Mouse (Mus musculus) limb, embryonic 14.5 days (tissue): ENCODE measurements around the gene Fam207a. TPM values are rescaled to one million over a fixed set of nuclear protein-coding genes. Genes with fewer than 3 reads are reported as not detected.
A peak's percentile ranks its signal among the peaks of the same experiment; 100 is the strongest.

Experiments used
- ATAC-seq: fragments of 200-750 bp; cut with Nextera tagmentation; 2 replicates; pipeline ENCODE4 v1.8.0; 2017; ENCODE audit warnings: low read depth, moderate number of reproducible peaks, moderate TSS enrichment; ENCODE audit not compliant: low FRiP score
- DNase-seq: peaks from one replicate; pipeline ENCODE4 v3.0.0-alpha.2; 2015; ENCODE audit warnings: low spot score
- H3K27ac ChIP-seq: fragments of 300-500 bp; sonication (generic); replicated peaks from 2 replicates; pipeline ENCODE4 v1.5.1; 2014; ENCODE audit warnings: low read depth, mild to moderate bottlenecking, low read length, moderate library complexity, mixed read lengths
- H3K27me3 ChIP-seq: fragments of 300-500 bp; sonication (generic); 2 replicates; pipeline ENCODE4 v1.6.1; 2014; ENCODE audit warnings: low read length, mixed read lengths; ENCODE audit not compliant: control insufficient read depth, insufficient read depth
- H3K36me3 ChIP-seq: fragments of 300-500 bp; sonication (generic); 2 replicates; pipeline ENCODE4 v1.6.1; 2014; ENCODE audit warnings: mild to moderate bottlenecking, low read length, moderate library complexity, mixed read lengths; ENCODE audit not compliant: control insufficient read depth, insufficient read depth
- H3K4me1 ChIP-seq: fragments of 300-500 bp; sonication (generic); 2 replicates; pipeline ENCODE4 v1.6.1; 2014; ENCODE audit warnings: antibody characterized with exemption, low read length, mixed read lengths; ENCODE audit not compliant: control insufficient read depth, insufficient read depth
- H3K4me2 ChIP-seq: fragments of 300-500 bp; sonication (generic); replicated peaks from 2 replicates; pipeline ENCODE4 v1.6.1; 2014; ENCODE audit warnings: low read depth, mild to moderate bottlenecking, low read length, moderate library complexity; ENCODE audit not compliant: severe bottlenecking
- H3K4me3 ChIP-seq: fragments of 300-500 bp; sonication (generic); replicated peaks from 2 replicates; pipeline ENCODE4 v1.5.1; 2014; ENCODE audit warnings: low read length
- H3K9ac ChIP-seq: fragments of 300-500 bp; sonication (generic); 2 replicates; pipeline ENCODE4 v1.6.1; 2014; ENCODE audit warnings: mild to moderate bottlenecking, low read depth, low read length, moderate library complexity; ENCODE audit not compliant: severe bottlenecking
- H3K9me3 ChIP-seq: fragments of 300-500 bp; sonication (generic); 2 replicates; pipeline ENCODE4 v1.6.1; 2016; ENCODE audit warnings: low read length; ENCODE audit not compliant: control insufficient read depth
- POLR2A ChIP-seq: fragments of 200-500 bp; IDR thresholded peaks from 2 replicates; pipeline ENCODE4 v1.8.0; 2012; ENCODE audit warnings: inconsistent platforms, mild to moderate bottlenecking, moderate library complexity, borderline replicate concordance; ENCODE audit not compliant: insufficient read depth, insufficient read length; ENCODE audit errors: extremely low read depth
- WGBS: fragments of 180-500 bp; shearing (Covaris S2); extraction: QIAGEN DNeasy Blood & Tissue Kit; methylation state at CpG from one replicate; pipeline ENCODE4 v1.1.7; 2014; 5-methylcytosine and 5-hydroxymethylcytosine counted together
- polyA plus RNA-seq, 2 experiments: library from polyadenylated mRNA; depleted of rRNA in 1 of 2; stranded (reverse) in 1 of 2; unstranded in 1 of 2; fragments of >200 nt; fragmentation: Nextera tagmentation in 1 of 2; extraction: Ambion mirVana in 1 of 2; gene quantifications; 2 replicates each; pipeline versions ENCODE4 v1.2.1 to v1.2.3; 2012 to 2014

Gene Fam207a
- polyA plus RNA-seq, 2 experiments, result 38.6 to 41.7 TPM

DNA sequence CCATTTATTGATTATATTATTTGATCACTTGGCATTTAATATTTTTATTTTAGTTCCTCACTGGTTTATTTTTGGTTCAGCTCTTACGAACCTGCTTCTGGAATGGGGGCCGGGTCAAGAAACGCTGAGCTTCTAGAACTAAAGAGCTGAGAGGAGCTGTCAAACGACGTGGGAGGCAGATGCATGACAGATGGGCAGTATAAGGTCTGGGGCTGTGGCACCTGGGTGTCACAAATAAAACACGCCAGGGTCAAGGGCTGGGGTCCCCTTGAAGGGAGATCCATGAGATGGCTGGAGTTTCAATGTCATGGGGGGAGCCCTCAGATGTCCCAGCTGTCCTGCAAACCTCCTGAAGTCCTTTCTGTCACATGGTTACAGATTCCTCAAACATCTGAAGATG lies 60.8 kb downstream of the Fam207a start:
- ATAC-seq (no peak), DNase-seq (no peak)
- no peak overlapping the region for H3K4me2 ChIP-seq
- no peaks in the 10 kb centered on the region for H3K36me3 ChIP-seq
- H3K27me3 ChIP-seq, result no peaks in the 10 kb centered on the region
- no peak overlapping the region for H3K9ac ChIP-seq
- H3K27ac ChIP-seq, result no peak overlapping the region
- peaks cover 8% of the 10 kb centered on the region; the same call in 1 of the 2 replicates for H3K9me3 ChIP-seq
- H3K4me3 ChIP-seq, result no peak overlapping the region
- H3K4me1 ChIP-seq, result peaks cover 9% of the 10 kb centered on the region
- WGBS, result 67% methylated on average over 6 of the region's 6 CpGs
- TF ChIP-seq POLR2A, result no peak

DNA sequence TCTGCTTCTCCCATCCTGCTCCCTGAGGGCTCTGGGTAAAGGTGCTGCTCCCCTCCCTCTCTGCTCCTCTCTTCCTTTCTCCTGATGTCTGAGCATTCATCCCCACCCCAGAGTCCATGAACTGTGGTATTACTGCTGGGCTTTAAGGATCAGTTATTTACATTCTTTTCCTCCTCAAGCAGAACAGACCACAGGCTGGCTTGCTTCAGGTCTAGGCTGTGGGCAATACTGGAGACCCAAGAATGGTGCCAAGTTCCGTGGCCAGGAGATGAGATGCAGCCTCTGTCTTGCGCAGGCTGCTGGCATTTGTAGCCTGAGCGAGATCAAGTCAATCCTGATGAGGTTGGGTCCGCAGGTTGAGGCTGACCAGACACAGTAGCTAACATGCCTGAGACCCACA lies 63.8 kb downstream of the Fam207a start:
- no peak overlapping the region for H3K27ac ChIP-seq
- H3K27me3 ChIP-seq, result no peaks in the 10 kb centered on the region
- H3K9me3 ChIP-seq, result peaks cover 8% of the 10 kb centered on the region; the same call in 1 of the 2 replicates
- ATAC-seq, result no peak
- no peak for TF ChIP-seq POLR2A
- H3K4me3 ChIP-seq, result no peak overlapping the region
- no peak for DNase-seq
- no peak overlapping the region for H3K9ac ChIP-seq
- 87% methylated on average over 4 of the region's 4 CpGs for WGBS
- no peaks in the 10 kb centered on the region for H3K36me3 ChIP-seq
- H3K4me1 ChIP-seq, result peaks cover 21% of the 10 kb centered on the region
- H3K4me2 ChIP-seq, result no peak overlapping the region

DNA sequence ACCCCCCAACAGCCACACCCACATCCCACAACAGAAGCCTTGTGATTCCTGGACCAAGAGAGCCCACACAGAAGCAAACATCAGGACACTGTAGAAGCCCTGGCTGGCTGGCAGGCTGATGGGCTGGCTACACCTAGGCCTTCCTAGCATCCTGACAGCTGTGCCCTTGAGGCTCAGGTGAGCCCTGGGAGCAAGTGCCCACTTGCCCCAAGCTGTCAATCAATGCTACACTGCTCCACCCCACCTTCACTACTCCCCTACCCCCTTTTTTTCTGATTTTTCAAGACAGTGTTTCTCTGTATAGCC lies 65.5 kb downstream of the Fam207a start:
- H3K4me2 ChIP-seq, result 0 out of 2 replicates have a peak overlapping the region, but pooled peaks have one; percentile 47
- no peak for TF ChIP-seq POLR2A

DNA sequence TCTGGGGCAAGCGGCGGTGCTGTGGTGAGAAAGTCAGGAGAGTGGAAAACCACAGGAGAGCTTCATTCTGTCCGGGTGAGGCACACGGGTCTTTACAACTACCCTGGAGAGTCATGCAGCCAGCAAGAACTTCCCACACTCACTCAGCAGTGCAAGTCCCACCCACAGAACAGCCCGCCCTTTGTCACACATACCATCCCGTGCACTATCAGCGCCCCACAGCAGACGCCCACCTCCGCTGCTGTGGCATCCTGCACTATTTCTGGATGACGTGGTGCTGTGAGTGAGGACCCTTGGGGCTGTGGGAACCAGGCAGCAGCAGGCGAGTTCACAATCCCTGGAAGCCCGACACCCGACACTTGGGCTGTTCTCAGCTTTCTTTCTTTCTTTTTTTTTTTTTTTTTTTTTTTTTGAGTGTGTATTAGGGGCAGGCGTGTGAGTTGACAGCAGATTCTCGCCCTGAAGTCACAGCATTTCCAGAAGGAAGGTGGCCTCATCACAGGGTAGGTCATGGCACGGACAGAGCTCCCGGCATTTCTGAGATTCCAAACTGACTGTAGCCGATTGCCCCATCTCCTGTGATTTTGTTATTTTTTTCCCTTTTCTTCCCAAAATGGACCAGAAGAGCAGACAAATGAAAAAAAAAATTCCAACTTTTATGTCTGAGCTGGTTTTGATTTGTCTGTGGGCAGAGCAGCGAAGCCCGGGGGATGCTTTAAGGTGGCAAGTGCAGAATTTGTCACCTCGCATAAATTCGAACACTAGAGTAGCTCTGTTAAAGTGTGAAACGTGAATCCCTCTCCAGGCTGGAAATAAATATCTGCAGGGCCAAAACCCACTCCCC lies 66.0 kb downstream of the Fam207a start:
- H3K27me3 ChIP-seq, result no peaks in the 10 kb centered on the region
- ATAC-seq, result peak; percentile 76
- H3K4me3 ChIP-seq, result peak overlapping the region; percentile 19
- no peak for DNase-seq
- peaks cover 15% of the 10 kb centered on the region; the same call in 1 of the 2 replicates for H3K9me3 ChIP-seq
- no peaks in the 10 kb centered on the region for H3K36me3 ChIP-seq
- peak overlapping the region; percentile 43 for H3K9ac ChIP-seq
- H3K4me1 ChIP-seq, result peaks cover 17% of the 10 kb centered on the region
- WGBS, result 13% methylated on average over 23 of the region's 23 CpGs
- H3K4me2 ChIP-seq, result peak overlapping the region; percentile 47
- 0 out of 2 replicates have a peak overlapping the region, but pooled peaks have one; percentile 14 for H3K27ac ChIP-seq
- TF ChIP-seq POLR2A, result no peak

More for the DNA sequence above, 65.5 kb downstream of the Fam207a start:
- Histone ChIP-seq H3K27ac (no peak overlapping the region), H3K27me3 (no peaks in the 10 kb centered on the region), H3K9ac (no peak overlapping the region; the same call in 1 of the 2 replicates), H3K36me3 (no peaks in the 10 kb centered on the region), H3K4me3 (no peak overlapping the region), H3K4me1 (peaks cover 17% of the 10 kb centered on the region), H3K9me3 (peaks cover 11% of the 10 kb centered on the region; the same call in 1 of the 2 replicates)
- DNase-seq (no peak), ATAC-seq (no peak)

DNA sequence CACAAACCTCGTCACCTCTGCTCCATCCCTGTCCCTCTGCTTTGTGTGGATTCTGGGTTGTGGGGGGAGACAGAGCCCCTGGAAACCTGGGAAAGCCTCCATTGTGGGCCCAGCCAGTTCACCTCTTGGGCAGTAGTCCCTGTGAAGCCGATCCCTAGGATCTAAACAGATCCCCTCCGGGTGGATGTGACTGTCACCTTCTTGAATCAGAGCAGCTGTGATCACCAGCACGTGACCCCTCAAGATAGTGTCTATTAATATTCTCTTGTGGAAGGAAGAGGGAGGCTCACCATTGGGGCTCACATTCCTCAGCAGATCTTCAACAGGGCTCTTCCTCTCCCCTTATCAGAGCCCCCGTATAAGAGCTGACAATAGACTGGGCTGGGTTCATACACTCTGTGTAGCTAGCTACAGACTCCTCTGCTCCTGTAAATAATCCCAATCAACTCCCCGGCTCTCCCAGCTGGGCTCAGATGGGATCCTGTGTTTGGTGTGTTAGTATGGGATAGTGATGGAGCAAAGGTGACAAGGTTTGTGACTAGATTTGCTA lies 66.8 kb downstream of the Fam207a start:
- H3K4me3 ChIP-seq, result peak overlapping the region; percentile 19; the same call in 1 of the 2 replicates
- DNase-seq (no peak), ATAC-seq (no peak)
- peaks cover 17% of the 10 kb centered on the region for H3K4me1 ChIP-seq
- no peaks in the 10 kb centered on the region for H3K36me3 ChIP-seq
- H3K27ac ChIP-seq, result 0 out of 2 replicates have a peak overlapping the region, but pooled peaks have one; percentile 14
- H3K9ac ChIP-seq, result peak overlapping the region; percentile 43
- peak overlapping the region; percentile 47 for H3K4me2 ChIP-seq
- no peaks in the 10 kb centered on the region for H3K27me3 ChIP-seq
- no peak for TF ChIP-seq POLR2A
- peaks cover 15% of the 10 kb centered on the region; the same call in 1 of the 2 replicates for H3K9me3 ChIP-seq
- 59% methylated on average over 6 of the region's 6 CpGs for WGBS
